Mouse (Mus musculus): ENCODE measurements at regions not wholly inside any gene's neighbourhood (a gene's known extent, or its start where the extent isn't known, plus 50 kb on each side); places are given as distances from the start of the nearest gene placed in this dataset.

DNA sequence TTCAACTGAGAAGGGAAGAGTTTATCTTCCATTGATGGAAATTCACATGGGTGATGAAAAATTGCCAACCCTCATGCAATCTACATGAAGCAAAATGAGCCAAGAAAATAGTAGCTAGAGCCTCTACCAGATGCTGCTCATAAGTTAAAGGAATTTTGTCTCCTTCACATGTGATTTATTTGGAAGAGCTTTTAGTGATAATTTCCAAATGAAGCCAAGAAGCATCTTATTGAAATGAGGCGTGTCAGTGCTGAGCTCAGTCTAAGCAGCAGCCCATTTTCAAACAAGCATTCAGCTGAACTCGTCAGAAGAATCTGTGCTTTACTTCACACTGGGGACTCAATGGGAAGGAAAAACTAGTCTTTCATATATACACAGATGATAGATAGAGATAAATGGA is 190.0 kb upstream of the Tmtc1 start:
- H3K9me3 ChIP-seq (replicated peaks; ENCODE audit: control insufficient read depth, low read length), result no peaks in the 10 kb centered on the region
- no peak overlapping the region for H3K27ac ChIP-seq (ENCODE audit: low read depth)
- H3K4me2 ChIP-seq (ENCODE audit: low read depth, low read length), result no peak overlapping the region
- H3K9ac ChIP-seq (replicated peaks; ENCODE audit: low read depth, low read length), result no peak overlapping the region
- TF ChIP-seq EP300 (IDR thresholded peaks at IDR 0.05; ENCODE audit: low read depth) (no peak), CTCF (IDR thresholded peaks at IDR 0.05; ENCODE audit: low read depth) (no peak)
- DNase-seq (ENCODE audit: low spot score) (no peak), ATAC-seq (ENCODE audit: insufficient read depth, low read depth) (no peak)
- H3K4me3 ChIP-seq (ENCODE audit: low read depth, low read length), result no peak overlapping the region
- H3K4me1 ChIP-seq (ENCODE audit: control insufficient read depth, insufficient read depth), result no peaks in the 10 kb centered on the region
- 80% methylated on average over 2 of the region's 2 CpGs for WGBS
- H3K36me3 ChIP-seq (replicated peaks; ENCODE audit: control insufficient read depth, insufficient read depth, low read length), result no peaks in the 10 kb centered on the region
- no peaks in the 10 kb centered on the region for H3K27me3 ChIP-seq (ENCODE audit: control insufficient read depth, insufficient read depth, low read length)

DNA sequence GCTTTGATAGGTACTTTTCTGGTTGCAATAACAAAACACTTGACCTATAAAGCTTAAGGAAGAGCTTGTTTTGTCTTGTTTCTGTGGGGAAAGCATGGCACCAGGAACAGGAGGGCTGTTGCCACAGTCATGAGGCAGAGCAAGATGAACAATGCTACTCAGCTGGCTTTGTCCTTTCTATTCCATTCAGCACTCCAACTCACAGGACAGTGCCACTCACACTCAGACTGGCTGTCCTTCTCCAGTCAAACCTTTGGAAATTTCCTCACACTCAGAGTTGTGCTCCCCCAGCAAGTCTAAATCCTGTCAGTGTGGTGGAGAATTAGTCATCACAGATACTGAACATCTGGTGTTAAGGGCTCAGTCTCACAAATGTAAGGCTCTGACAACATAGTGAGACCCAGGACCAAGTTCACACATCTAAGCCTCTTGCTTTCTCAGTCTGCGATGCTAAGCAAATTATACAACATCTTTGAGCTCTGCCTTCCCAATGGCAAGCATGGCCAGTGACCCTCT is 183.0 kb upstream of the Tmtc1 start:
- no peak for ATAC-seq (ENCODE audit: insufficient read depth, low read depth)
- Histone ChIP-seq H3K9me3 (replicated peaks; ENCODE audit: control insufficient read depth, low read length) (no peaks in the 10 kb centered on the region), H3K27me3 (ENCODE audit: control insufficient read depth, insufficient read depth, low read length) (no peaks in the 10 kb centered on the region), H3K4me3 (ENCODE audit: low read depth, low read length) (no peak overlapping the region), H3K9ac (replicated peaks; ENCODE audit: low read depth, low read length) (no peak overlapping the region), H3K36me3 (replicated peaks; ENCODE audit: control insufficient read depth, insufficient read depth, low read length) (no peaks in the 10 kb centered on the region), H3K27ac (ENCODE audit: low read depth) (no peak overlapping the region), H3K4me1 (ENCODE audit: control insufficient read depth, insufficient read depth) (no peaks in the 10 kb centered on the region), H3K4me2 (ENCODE audit: low read depth, low read length) (no peak overlapping the region)
- DNase-seq (ENCODE audit: low spot score), result no peak
- 70% methylated on average over 1 of the region's 1 CpGs for WGBS
- TF ChIP-seq EP300 (IDR thresholded peaks at IDR 0.05; ENCODE audit: low read depth) (no peak), CTCF (IDR thresholded peaks at IDR 0.05; ENCODE audit: low read depth) (no peak)

DNA sequence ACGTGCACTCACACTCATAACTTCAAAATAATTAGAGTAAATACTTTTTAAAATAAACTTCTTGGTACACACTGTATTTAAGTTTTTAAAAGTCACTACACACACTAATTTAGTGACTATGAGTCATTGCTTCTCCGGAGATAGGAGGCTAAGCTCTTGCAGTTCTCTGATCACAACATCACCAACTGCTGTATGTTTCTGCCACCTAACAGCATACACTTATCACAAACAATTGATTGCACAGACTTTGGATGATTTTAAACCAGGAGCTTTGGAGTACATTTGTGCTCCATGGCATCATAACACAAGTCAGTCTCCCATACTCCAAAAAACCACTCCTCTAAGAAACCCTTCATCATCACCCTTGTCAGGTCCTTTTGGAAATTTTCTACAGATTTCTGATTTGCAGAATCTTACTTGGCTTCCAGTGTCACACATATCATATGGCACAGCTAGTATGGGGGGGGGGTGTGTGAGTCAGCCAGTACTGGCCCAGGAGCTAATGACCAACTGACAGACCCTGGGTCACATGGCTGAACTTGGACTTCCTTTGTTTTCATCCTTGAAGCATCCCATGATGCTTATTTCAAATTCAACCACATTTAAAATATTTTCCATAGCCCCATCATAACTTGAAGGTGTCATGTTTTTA is 179.1 kb upstream of the Tmtc1 start:
- H3K9ac ChIP-seq (replicated peaks; ENCODE audit: low read depth, low read length), result no peak overlapping the region
- no peaks in the 10 kb centered on the region for H3K4me1 ChIP-seq (ENCODE audit: control insufficient read depth, insufficient read depth)
- no peak for ATAC-seq (ENCODE audit: insufficient read depth, low read depth)
- WGBS, result 73% methylated on average over 2 of the region's 2 CpGs
- H3K4me3 ChIP-seq (ENCODE audit: low read depth, low read length), result no peak overlapping the region
- TF ChIP-seq EP300 (IDR thresholded peaks at IDR 0.05; ENCODE audit: low read depth), result no peak
- no peak for TF ChIP-seq CTCF (IDR thresholded peaks at IDR 0.05; ENCODE audit: low read depth)
- no peak overlapping the region for H3K27ac ChIP-seq (ENCODE audit: low read depth)
- no peaks in the 10 kb centered on the region for H3K27me3 ChIP-seq (ENCODE audit: control insufficient read depth, insufficient read depth, low read length)
- no peak overlapping the region for H3K4me2 ChIP-seq (ENCODE audit: low read depth, low read length)
- no peak for DNase-seq (ENCODE audit: low spot score)
- no peaks in the 10 kb centered on the region for H3K9me3 ChIP-seq (replicated peaks; ENCODE audit: control insufficient read depth, low read length)
- no peaks in the 10 kb centered on the region for H3K36me3 ChIP-seq (replicated peaks; ENCODE audit: control insufficient read depth, insufficient read depth, low read length)

DNA sequence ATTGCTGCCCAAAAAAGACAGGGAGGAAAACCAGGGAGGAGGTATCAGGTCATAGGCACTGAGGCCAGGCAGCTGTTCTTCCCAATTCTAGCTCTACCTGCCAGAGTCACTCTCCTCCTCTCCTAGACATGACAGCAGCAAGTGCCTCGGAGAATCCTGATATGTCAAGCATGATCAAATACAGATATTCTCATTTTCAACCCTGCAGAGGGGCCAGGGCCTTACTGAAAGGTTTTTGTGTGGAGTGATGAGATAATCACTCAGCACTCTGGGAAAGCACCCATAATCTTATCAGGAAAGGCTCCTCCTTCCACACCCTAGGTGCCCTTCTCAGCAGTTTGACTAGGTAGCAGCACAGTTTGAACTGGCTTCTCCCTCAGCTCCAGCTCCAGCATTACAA is 175.8 kb upstream of the Tmtc1 start:
- Histone ChIP-seq H3K9ac (replicated peaks; ENCODE audit: low read depth, low read length) (no peak overlapping the region), H3K36me3 (replicated peaks; ENCODE audit: control insufficient read depth, insufficient read depth, low read length) (no peaks in the 10 kb centered on the region), H3K4me1 (ENCODE audit: control insufficient read depth, insufficient read depth) (peaks cover 7% of the 10 kb centered on the region; the same call in 1 of the 2 replicates), H3K27me3 (ENCODE audit: control insufficient read depth, insufficient read depth, low read length) (no peaks in the 10 kb centered on the region), H3K27ac (ENCODE audit: low read depth) (no peak overlapping the region), H3K4me3 (ENCODE audit: low read depth, low read length) (no peak overlapping the region), H3K4me2 (ENCODE audit: low read depth, low read length) (no peak overlapping the region), H3K9me3 (replicated peaks; ENCODE audit: control insufficient read depth, low read length) (no peaks in the 10 kb centered on the region)
- TF ChIP-seq EP300 (IDR thresholded peaks at IDR 0.05; ENCODE audit: low read depth) (no peak), CTCF (IDR thresholded peaks at IDR 0.05; ENCODE audit: low read depth) (no peak)
- ATAC-seq (ENCODE audit: insufficient read depth, low read depth) (no peak), DNase-seq (ENCODE audit: low spot score) (no peak)
- 8% methylated on average over 1 of the region's 1 CpGs for WGBS

DNA sequence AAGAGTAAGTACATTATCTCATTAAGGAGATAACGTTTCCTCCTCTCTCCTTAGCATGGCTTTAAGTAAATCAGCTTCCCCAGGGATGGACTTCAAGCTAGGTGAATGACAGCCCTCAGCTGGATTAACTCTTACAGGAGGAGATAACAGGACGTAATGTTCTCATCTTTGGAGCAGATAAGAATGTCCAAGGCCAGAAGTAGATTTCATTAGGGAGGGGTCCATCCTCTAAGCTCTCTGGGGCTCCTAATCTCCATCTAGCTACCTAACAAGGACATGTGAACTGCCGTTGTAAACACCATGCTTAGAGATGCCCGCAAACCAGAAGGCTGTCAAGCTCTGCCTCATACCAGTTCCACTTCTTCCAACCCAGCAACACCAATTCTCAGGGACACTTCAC is 171.7 kb upstream of the Tmtc1 start:
- no peak for TF ChIP-seq CTCF (IDR thresholded peaks at IDR 0.05; ENCODE audit: low read depth)
- TF ChIP-seq EP300 (IDR thresholded peaks at IDR 0.05; ENCODE audit: low read depth), result no peak
- Histone ChIP-seq H3K27ac (ENCODE audit: low read depth) (no peak overlapping the region), H3K27me3 (ENCODE audit: control insufficient read depth, insufficient read depth, low read length) (no peaks in the 10 kb centered on the region), H3K4me2 (ENCODE audit: low read depth, low read length) (no peak overlapping the region), H3K9ac (replicated peaks; ENCODE audit: low read depth, low read length) (no peak overlapping the region), H3K36me3 (replicated peaks; ENCODE audit: control insufficient read depth, insufficient read depth, low read length) (no peaks in the 10 kb centered on the region), H3K4me1 (ENCODE audit: control insufficient read depth, insufficient read depth) (peaks cover 7% of the 10 kb centered on the region; the same call in 1 of the 2 replicates), H3K9me3 (replicated peaks; ENCODE audit: control insufficient read depth, low read length) (no peaks in the 10 kb centered on the region), H3K4me3 (ENCODE audit: low read depth, low read length) (no peak overlapping the region)
- WGBS, result 12% methylated on average over 4 of the region's 4 CpGs
- ATAC-seq (ENCODE audit: insufficient read depth, low read depth) (no peak), DNase-seq (ENCODE audit: low spot score) (no peak)

DNA sequence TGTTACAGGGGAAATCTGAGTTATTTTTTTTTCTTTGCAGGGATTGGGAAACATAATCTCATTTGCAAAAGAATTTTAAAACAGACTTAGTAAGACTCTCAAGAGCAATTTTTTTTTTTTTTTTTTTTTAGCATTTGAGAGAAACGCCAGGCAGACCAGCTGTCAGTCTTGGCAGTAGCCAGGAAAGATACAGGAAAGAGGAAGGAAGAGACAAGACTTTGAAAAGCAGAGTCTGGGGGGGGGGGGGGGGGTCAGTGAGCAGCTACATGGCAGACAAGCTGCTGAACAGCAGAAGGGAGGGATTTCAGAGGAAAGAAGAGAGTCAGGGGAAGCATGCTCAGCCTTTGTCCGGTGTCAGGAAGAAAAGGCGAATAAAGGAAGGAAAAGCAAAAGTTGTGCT is 171.3 kb upstream of the Tmtc1 start:
- TF ChIP-seq CTCF (IDR thresholded peaks at IDR 0.05; ENCODE audit: low read depth) (no peak), EP300 (IDR thresholded peaks at IDR 0.05; ENCODE audit: low read depth) (no peak)
- no peak overlapping the region for H3K9ac ChIP-seq (replicated peaks; ENCODE audit: low read depth, low read length)
- DNase-seq (ENCODE audit: low spot score), result peak; percentile 12
- H3K4me2 ChIP-seq (ENCODE audit: low read depth, low read length), result no peak overlapping the region
- no peak overlapping the region for H3K27ac ChIP-seq (ENCODE audit: low read depth)
- 37% methylated on average over 3 of the region's 3 CpGs for WGBS
- H3K9me3 ChIP-seq (replicated peaks; ENCODE audit: control insufficient read depth, low read length), result no peaks in the 10 kb centered on the region
- peaks cover 7% of the 10 kb centered on the region; the same call in 1 of the 2 replicates for H3K4me1 ChIP-seq (ENCODE audit: control insufficient read depth, insufficient read depth)
- ATAC-seq (ENCODE audit: insufficient read depth, low read depth), result no peak
- H3K4me3 ChIP-seq (ENCODE audit: low read depth, low read length), result no peak overlapping the region
- no peaks in the 10 kb centered on the region for H3K27me3 ChIP-seq (ENCODE audit: control insufficient read depth, insufficient read depth, low read length)
- no peaks in the 10 kb centered on the region for H3K36me3 ChIP-seq (replicated peaks; ENCODE audit: control insufficient read depth, insufficient read depth, low read length)
